Mouse (Mus musculus) heart, postnatal 0 days (tissue): ENCODE measurements around the gene Efcab11. TPM values are rescaled to one million over a fixed set of nuclear protein-coding genes. Genes with fewer than 3 reads are reported as not detected.

Experiments
- ATAC-seq: fragments of 200-750 bp; cut with Nextera tagmentation; 2 replicates; pipeline ENCODE4 v1.8.0; 2017; ENCODE audit warnings: low read depth, moderate number of reproducible peaks, moderate library complexity; ENCODE audit not compliant: insufficient read depth
- DNase-seq: peaks from one replicate; pipeline ENCODE4 v3.0.0-alpha.2; 2016; ENCODE audit warnings: low spot score
- H3K27ac ChIP-seq: fragments of 300-500 bp; sonication (generic); 2 replicates; pipeline ENCODE4 v1.5.1; 2014; ENCODE audit warnings: low read depth, mild to moderate bottlenecking
- H3K27me3 ChIP-seq: fragments of 300-500 bp; sonication (generic); 2 replicates; pipeline ENCODE4 v1.6.1; 2014; ENCODE audit warnings: low read length, mixed read lengths; ENCODE audit not compliant: control insufficient read depth, insufficient read depth
- H3K36me3 ChIP-seq: fragments of 300-500 bp; sonication (generic); replicated peaks from 2 replicates; pipeline ENCODE4 v1.6.1; 2014; ENCODE audit warnings: low read length, mixed read lengths; ENCODE audit not compliant: control insufficient read depth, insufficient read depth
- H3K4me1 ChIP-seq: fragments of 300-500 bp; sonication (generic); 2 replicates; pipeline ENCODE4 v1.6.1; 2014; ENCODE audit warnings: antibody characterized with exemption; ENCODE audit not compliant: control insufficient read depth, insufficient read depth
- H3K4me2 ChIP-seq: fragments of 300-500 bp; sonication (generic); 2 replicates; pipeline ENCODE4 v1.6.1; 2014; ENCODE audit warnings: low read depth, mild to moderate bottlenecking, low read length, moderate library complexity
- H3K4me3 ChIP-seq: fragments of 300-500 bp; sonication (generic); 2 replicates; pipeline ENCODE4 v1.5.1; 2014; ENCODE audit warnings: low read depth, low read length
- H3K9ac ChIP-seq: fragments of 300-500 bp; sonication (generic); replicated peaks from 2 replicates; pipeline ENCODE4 v1.6.1; 2014; ENCODE audit warnings: low read depth, low read length, mixed read lengths
- H3K9me3 ChIP-seq: fragments of 300-500 bp; sonication (generic); replicated peaks from 2 replicates; pipeline ENCODE4 v1.6.1; 2016; ENCODE audit warnings: low read length; ENCODE audit not compliant: control insufficient read depth
- CTCF ChIP-seq: IDR thresholded peaks from 2 replicates; pipeline ENCODE4 v1.5.1; 2016; ENCODE audit warnings: antibody characterized with exemption, control low read depth, low read depth
- EP300 ChIP-seq: IDR thresholded peaks from 2 replicates; pipeline ENCODE4 v1.6.1; 2016; ENCODE audit warnings: antibody characterized with exemption, low read depth
- WGBS: fragments of 180-500 bp; shearing (Covaris S2); extraction: QIAGEN DNeasy Blood & Tissue Kit; methylation state at CpG from one replicate; pipeline ENCODE4 v1.1.7; 2014; 5-methylcytosine and 5-hydroxymethylcytosine counted together
- polyA plus RNA-seq: library from polyadenylated mRNA; unstranded; fragments of >200 nt; fragmentation: Nextera tagmentation; extraction: Ambion mirVana; gene quantifications from 2 replicates; pipeline ENCODE4 v1.2.1, GENCODE M21; 2015
- total RNA-seq: library from RNA; depleted of rRNA; stranded (reverse); fragments of >200 nt; gene quantifications from 2 replicates; pipeline ENCODE4 v1.2.3, GENCODE M21; 2014; ENCODE audit warnings: low replicate concordance

The Efcab11 gene
- total and polyA plus RNA-seq, 2 experiments from 2014 or later: 2.2 to 4.0 TPM

GRCm38 (mm10) chr12:99719777-99720176 lies 164.5 kb downstream of the Efcab11 start:
- WGBS: 87% methylated on average over 11 of the region's 11 CpGs
- Histone ChIP-seq H3K9me3 (no peaks in the 10 kb centered on the region), H3K4me2 (no peak overlapping the region), H3K4me3 (no peak overlapping the region), H3K36me3 (no peaks in the 10 kb centered on the region), H3K9ac (no peak overlapping the region), H3K4me1 (peaks cover 26% of the 10 kb centered on the region; the same call in 1 of the 2 replicates), H3K27me3 (no peaks in the 10 kb centered on the region), H3K27ac (no peak overlapping the region)
- ATAC-seq (no peak), DNase-seq (no peak)
- no peak for TF ChIP-seq EP300
- TF ChIP-seq CTCF: no peak

- WGBS: 81% methylated on average over 2 of the region's 2 CpGs
- no peaks in the 10 kb centered on the region for H3K27me3 ChIP-seq
- no peak overlapping the region for H3K4me3 ChIP-seq
- H3K9me3 ChIP-seq: no peaks in the 10 kb centered on the region
- ATAC-seq (no peak), DNase-seq (no peak)
- H3K4me1 ChIP-seq: peaks cover 22% of the 10 kb centered on the region; the same call in 1 of the 2 replicates
- TF ChIP-seq CTCF (no peak), EP300 (no peak)
- no peak overlapping the region for H3K4me2 ChIP-seq
- H3K36me3 ChIP-seq: no peaks in the 10 kb centered on the region
- no peak overlapping the region for H3K9ac ChIP-seq
- no peak overlapping the region for H3K27ac ChIP-seq
Observed at GRCm38 (mm10) chr12:99718161-99718560, 166.1 kb downstream of the Efcab11 start.

GRCm38 (mm10) chr12:99716038-99716610 lies 168.1 kb downstream of the Efcab11 start:
- H3K4me3 ChIP-seq: no peak overlapping the region
- 45% methylated on average over 8 of the region's 8 CpGs for WGBS
- no peaks in the 10 kb centered on the region for H3K27me3 ChIP-seq
- DNase-seq (peak; percentile 8), ATAC-seq (peak; percentile 62)
- H3K36me3 ChIP-seq: no peaks in the 10 kb centered on the region
- no peak overlapping the region for H3K9ac ChIP-seq
- H3K9me3 ChIP-seq: no peaks in the 10 kb centered on the region
- peaks cover 27% of the 10 kb centered on the region for H3K4me1 ChIP-seq
- H3K4me2 ChIP-seq: no peak overlapping the region
- peak overlapping the region; percentile 77 for H3K27ac ChIP-seq
- TF ChIP-seq EP300: no peak
- no peak for TF ChIP-seq CTCF

- TF ChIP-seq CTCF (no peak), EP300 (no peak)
- Histone ChIP-seq H3K9ac (no peak overlapping the region), H3K27me3 (no peaks in the 10 kb centered on the region), H3K9me3 (no peaks in the 10 kb centered on the region), H3K4me3 (no peak overlapping the region), H3K4me2 (no peak overlapping the region), H3K36me3 (no peaks in the 10 kb centered on the region), H3K4me1 (peaks cover 21% of the 10 kb centered on the region), H3K27ac (peak overlapping the region; percentile 77)
- ATAC-seq (peak; percentile 43), DNase-seq (peak; percentile 46)
- 47% methylated on average over 9 of the region's 9 CpGs for WGBS
Observed at GRCm38 (mm10) chr12:99715129-99716037, 168.9 kb downstream of the Efcab11 start.

GRCm38 (mm10) chr12:99712214-99712613 lies 172.0 kb downstream of the Efcab11 start:
- Histone ChIP-seq H3K27me3 (no peaks in the 10 kb centered on the region), H3K4me2 (peak overlapping the region; percentile 42), H3K4me3 (no peak overlapping the region; the same call in 1 of the 2 replicates), H3K4me1 (peaks cover 21% of the 10 kb centered on the region), H3K36me3 (no peaks in the 10 kb centered on the region), H3K9ac (no peak overlapping the region), H3K9me3 (no peaks in the 10 kb centered on the region), H3K27ac (no peak overlapping the region; the same call in 1 of the 2 replicates)
- TF ChIP-seq EP300 (no peak), CTCF (no peak)
- DNase-seq (peak; percentile 46), ATAC-seq (no peak)
- 19% methylated on average over 5 of the region's 5 CpGs for WGBS
